Mouse (Mus musculus): ENCODE measurements at regions not wholly inside any gene's neighbourhood (a gene's known extent, or its start where the extent isn't known, plus 50 kb on each side); places are given as distances from the start of the nearest gene placed in this dataset.
"Not testable (repeated sequence)": the region's sequence is repeated elsewhere in the genome, so short reads cannot be mapped to it uniquely, and the experiment has no call there.

GRCm38 (mm10) chr1:164744955-164745608, 51.4 kb upstream of the Dpt start:
- DNase-seq (ENCODE audit: extremely low spot score in 1 of 2, low spot score in 1 of 2), result peak in 1 of 2 experiments; percentile 50

- no peak for DNase-seq (ENCODE audit: extremely low spot score in 1 of 2, low spot score in 1 of 2)
Observed at GRCm38 (mm10) chr1:164744499-164744898, 51.9 kb upstream of the Dpt start.

GRCm38 (mm10) chr1:164742897-164743296, 53.5 kb upstream of the Dpt start:
- not testable (repeated sequence) for DNase-seq (ENCODE audit: extremely low spot score in 1 of 2, low spot score in 1 of 2)

GRCm38 (mm10) chr1:164735646-164736045, 60.8 kb upstream of the Dpt start:
- no peak for DNase-seq (ENCODE audit: extremely low spot score in 1 of 2, low spot score in 1 of 2)

GRCm38 (mm10) chr1:164733741-164734140, 62.7 kb upstream of the Dpt start:
- DNase-seq (ENCODE audit: extremely low spot score in 1 of 2, low spot score in 1 of 2), result no peak

- peak; percentile 67 to 81 for DNase-seq (ENCODE audit: extremely low spot score in 1 of 2, low spot score in 1 of 2)
Observed at GRCm38 (mm10) chr1:164722054-164722453, 74.4 kb upstream of the Dpt start.

- DNase-seq (ENCODE audit: extremely low spot score in 1 of 2, low spot score in 1 of 2), result no peak
Observed at GRCm38 (mm10) chr1:164714905-164715304, 81.5 kb upstream of the Dpt start.

- no peak for DNase-seq (ENCODE audit: extremely low spot score in 1 of 2, low spot score in 1 of 2)
Observed at GRCm38 (mm10) chr1:164713798-164714551, 82.5 kb upstream of the Dpt start.

GRCm38 (mm10) chr1:164712514-164712913, 83.9 kb upstream of the Dpt start:
- DNase-seq (ENCODE audit: extremely low spot score in 1 of 2, low spot score in 1 of 2), result no peak

GRCm38 (mm10) chr1:164704397-164705091, 91.9 kb upstream of the Dpt start:
- DNase-seq (ENCODE audit: extremely low spot score in 1 of 2, low spot score in 1 of 2), result no peak

GRCm38 (mm10) chr1:164703560-164704131, 92.8 kb upstream of the Dpt start:
- no peak for DNase-seq (ENCODE audit: extremely low spot score in 1 of 2, low spot score in 1 of 2)

- DNase-seq (ENCODE audit: extremely low spot score in 1 of 2, low spot score in 1 of 2), result no peak
Observed at GRCm38 (mm10) chr1:164690055-164690454, 106.4 kb upstream of the Dpt start.

- peak; percentile 67 to 78 for DNase-seq (ENCODE audit: extremely low spot score in 1 of 2, low spot score in 1 of 2)
Observed at GRCm38 (mm10) chr1:164689311-164689710, 107.1 kb upstream of the Dpt start.

GRCm38 (mm10) chr1:164684437-164684836, 112.0 kb upstream of the Dpt start:
- DNase-seq (ENCODE audit: extremely low spot score in 1 of 2, low spot score in 1 of 2), result peak in 1 of 2 experiments; percentile 54

- DNase-seq (ENCODE audit: extremely low spot score in 1 of 2, low spot score in 1 of 2), result peak; percentile 56 to 78
Observed at GRCm38 (mm10) chr1:164683788-164684187, 112.7 kb upstream of the Dpt start.

- DNase-seq (ENCODE audit: extremely low spot score in 1 of 2, low spot score in 1 of 2), result no peak
Observed at GRCm38 (mm10) chr1:164682867-164683599, 113.4 kb upstream of the Dpt start.

- no peak for DNase-seq (ENCODE audit: extremely low spot score in 1 of 2, low spot score in 1 of 2)
Observed at GRCm38 (mm10) chr1:164682426-164682825, 114.0 kb upstream of the Dpt start.

- DNase-seq (ENCODE audit: extremely low spot score in 1 of 2, low spot score in 1 of 2), result no peak
Observed at GRCm38 (mm10) chr1:164681582-164681981, 114.9 kb upstream of the Dpt start.

- DNase-seq (ENCODE audit: extremely low spot score in 1 of 2, low spot score in 1 of 2), result no peak
Observed at GRCm38 (mm10) chr1:164678303-164678702, 118.1 kb upstream of the Dpt start.

- no peak for DNase-seq (ENCODE audit: extremely low spot score in 1 of 2, low spot score in 1 of 2)
Observed at GRCm38 (mm10) chr1:164652244-164652643, 144.2 kb upstream of the Dpt start.
